Mouse (Mus musculus) cerebellum, adult 18-20 months (tissue): Measurements from ENCODE around the gene Lifr.
A peak's percentile ranks its signal among the peaks of the same experiment; 100 is the strongest.

Source experiments
- DNase-seq, 2 experiments: peaks; one replicate each; pipeline ENCODE4 v3.0.0; 2021

Lifr gene

DNA sequence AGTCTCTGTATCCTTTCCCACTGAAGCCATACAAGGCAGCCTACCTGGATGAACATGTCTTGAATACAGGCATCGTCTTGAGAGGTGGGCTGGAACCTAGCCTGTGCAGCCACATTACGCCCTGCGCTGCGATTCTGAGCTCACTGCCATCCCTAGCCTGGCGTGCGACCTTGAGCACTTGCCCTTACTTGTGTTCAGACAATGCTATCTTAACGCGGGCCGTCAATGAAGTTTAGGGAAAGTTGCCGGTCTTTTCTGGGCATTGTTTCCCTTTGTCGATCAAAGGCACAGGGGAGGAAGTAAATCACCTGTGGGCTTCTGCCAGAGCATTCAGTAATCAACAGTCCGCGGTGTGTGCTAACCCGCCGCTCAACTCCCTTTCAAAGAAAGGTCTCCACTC, 8.6 kb upstream of the Lifr start:
- no peak for DNase-seq

DNA sequence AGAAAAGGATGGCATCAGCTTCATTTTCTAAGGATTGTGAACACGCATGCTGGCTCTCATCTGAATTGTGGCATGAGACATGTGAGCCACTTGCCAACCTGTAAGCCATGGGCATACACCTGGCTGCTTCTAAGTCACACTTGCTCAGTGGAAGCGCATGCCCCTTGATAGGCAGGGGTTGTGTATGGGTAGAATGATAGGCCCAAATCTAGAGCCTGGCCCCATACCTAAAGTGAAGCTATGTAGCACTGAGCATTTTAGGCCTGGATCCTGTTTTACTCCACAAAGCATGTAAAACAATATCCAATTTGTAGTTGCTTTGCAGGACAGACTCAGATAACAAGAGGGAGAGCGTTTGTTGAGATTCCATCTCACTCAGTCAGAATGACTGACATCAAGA, 7.5 kb upstream of the Lifr start:
- DNase-seq: no peak

DNA sequence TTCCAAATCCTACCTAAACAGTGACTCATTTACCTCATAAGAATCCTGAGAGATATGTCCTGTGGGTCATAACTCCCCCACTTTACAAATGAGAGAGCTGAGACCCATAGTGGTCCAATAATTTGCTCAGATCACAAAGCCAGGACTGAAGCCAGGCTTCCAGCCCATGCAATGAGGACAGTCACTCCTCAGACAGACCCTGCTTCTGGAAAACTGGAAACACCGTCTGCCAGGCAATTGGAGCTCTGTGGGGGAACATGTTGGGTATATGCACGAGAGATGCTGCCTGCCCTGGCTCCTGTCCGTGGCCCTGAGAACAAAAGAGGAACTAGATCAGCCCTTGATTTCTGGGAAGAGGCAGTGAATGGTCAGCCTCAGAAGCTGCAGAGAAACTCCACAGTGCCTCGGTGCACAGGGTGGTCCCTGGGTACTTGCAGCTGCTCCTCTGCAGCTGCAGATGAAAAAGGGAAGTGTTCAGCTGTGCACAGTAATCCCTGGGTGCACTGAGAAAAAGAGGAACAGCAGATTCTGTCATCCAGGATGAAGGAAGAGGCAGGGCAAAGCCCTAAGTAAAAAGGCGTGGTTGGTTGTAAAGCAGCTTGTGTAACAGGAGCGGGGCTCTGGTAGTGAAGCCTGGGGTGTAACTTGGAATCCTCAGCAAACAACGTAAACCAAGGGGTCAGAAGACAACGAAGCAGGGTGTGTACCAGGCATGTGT, 5.5 kb upstream of the Lifr start:
- DNase-seq: no peak

DNA sequence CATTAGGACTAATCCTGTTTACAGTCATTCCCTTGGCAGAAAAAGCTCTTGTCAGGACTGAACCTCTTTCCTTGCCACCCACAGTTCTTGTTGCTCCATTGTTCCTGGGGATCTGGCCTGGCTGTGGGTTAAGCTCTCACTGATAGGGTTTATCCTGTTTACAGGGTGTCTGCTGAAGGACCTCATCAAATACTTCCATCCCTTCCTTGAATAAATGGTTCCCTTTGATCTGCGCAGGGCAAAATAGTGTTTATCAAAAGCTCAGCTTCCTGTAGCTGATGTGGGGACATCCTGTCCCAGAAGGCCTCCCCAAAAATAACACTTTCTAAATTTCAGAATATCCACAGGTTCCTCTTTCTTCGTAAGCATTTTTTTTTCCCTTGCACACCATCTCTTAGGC, 1.7 kb upstream of the Lifr start:
- DNase-seq: no peak

DNA sequence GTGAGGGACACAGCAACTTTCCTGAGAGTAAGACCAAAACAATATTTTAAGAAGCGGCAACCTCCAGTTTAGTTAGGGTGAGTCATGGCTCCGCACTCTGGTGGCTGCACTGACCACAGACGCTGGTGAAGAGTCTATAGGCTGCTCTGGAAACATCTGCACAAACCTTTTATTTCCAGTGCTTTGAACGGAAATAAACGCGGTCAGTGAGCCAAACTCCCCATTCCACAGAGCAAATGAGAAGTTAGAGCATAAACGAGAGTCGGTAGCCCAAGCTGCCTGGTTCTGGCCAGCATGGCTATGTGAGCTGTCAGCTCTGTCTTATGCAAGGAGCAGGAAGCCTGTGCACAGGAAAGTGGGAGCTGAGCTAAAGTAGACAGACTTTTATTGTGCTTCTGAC, 1.9 kb downstream of the Lifr start:
- no peak for DNase-seq

DNA sequence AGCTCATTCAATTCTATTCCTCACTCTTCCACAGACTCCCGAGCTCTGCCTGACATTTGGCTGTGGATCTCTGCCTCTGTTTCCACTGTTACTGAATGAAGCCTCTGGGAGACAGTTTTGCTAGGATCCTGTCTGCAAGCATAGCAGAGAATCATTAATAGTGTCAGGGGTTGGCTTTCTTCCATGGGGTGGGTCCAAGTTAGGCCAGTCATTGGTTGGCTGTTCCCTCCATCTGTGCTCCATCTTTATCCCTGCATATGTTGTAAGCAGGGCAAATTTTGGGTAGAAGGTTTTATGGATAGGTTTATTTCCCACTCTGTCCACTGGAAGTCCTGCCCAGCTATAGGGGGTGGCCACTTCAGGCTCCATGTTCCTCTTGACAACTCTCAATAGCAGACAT, 9.0 kb downstream of the Lifr start:
- DNase-seq: no peak

DNA sequence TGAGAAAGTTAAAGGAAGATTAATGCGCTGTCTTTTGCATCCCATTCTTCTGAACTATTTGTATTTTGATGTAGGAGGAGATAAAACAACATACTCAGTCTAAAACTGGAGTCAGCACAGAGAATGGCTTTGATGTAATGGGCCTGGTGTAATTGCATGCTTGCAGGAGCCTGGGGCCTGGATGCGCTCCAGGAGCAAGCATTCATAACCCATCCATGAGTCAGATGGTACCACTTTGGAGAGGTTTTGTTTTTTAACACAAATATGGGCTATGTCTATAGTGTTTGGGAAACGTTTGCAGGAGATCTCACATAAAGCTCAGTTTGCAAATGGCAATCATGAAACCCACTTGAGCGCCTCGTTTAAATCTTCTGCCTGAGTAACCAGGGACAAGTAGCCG, 9.8 kb downstream of the Lifr start:
- DNase-seq: no peak

DNA sequence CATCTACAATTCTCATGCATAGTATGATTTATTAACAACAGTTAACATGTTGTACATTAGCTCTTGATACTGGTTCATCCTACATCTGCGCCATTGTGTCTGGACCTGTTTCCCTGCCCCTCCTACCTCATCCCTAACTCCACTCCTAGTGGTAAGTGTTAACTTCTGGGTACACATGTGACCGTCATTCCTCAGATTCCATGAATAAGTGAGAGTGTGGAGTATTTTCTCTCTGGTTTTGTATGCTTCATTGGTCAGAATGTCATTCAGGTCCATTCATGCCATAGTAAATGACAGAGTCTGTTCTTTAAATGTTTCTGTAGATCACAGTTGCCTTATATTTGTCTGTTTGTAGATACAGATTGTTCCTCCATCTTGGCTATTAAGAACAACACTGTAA, 12.6 kb downstream of the Lifr start:
- no peak for DNase-seq

DNA sequence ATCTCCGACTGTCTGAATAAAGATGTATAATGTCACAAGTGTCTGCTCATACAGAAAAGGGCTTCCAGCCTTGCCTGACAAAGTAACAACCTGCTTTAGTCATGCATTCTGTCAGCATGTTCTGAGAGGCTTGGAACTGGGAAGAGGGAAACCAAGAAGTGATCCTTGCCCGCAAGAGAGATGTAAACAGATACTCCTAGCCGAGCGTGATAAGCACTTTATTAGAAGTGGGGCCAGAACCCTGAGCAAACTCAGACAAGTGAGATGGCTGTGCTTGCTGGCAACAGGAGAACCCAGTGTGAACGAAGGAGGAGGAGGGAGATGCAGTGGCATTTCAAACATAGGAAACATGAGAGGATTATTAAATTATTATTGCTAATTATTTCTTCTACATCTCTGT, 14.8 kb downstream of the Lifr start:
- no peak for DNase-seq

DNA sequence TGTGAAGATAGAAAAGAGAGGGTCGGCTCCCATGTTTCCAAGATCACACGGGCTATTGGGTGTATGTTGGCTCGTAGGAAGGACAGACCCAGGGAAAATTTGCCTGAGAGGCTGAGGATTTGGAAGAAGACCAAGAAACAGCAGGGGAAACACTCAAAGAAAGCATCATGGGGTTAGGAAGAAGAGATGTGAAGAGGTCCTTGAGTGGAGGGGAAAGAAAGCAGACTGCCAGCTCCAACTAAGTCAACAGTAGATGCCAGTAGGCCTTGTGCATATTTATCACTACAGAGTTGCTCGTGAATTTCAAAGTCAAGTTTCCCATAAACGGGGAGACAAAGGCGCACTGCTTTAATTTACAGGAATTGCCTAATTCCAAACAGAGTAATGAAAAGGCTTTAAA, 17.7 kb downstream of the Lifr start:
- DNase-seq: no peak

DNA sequence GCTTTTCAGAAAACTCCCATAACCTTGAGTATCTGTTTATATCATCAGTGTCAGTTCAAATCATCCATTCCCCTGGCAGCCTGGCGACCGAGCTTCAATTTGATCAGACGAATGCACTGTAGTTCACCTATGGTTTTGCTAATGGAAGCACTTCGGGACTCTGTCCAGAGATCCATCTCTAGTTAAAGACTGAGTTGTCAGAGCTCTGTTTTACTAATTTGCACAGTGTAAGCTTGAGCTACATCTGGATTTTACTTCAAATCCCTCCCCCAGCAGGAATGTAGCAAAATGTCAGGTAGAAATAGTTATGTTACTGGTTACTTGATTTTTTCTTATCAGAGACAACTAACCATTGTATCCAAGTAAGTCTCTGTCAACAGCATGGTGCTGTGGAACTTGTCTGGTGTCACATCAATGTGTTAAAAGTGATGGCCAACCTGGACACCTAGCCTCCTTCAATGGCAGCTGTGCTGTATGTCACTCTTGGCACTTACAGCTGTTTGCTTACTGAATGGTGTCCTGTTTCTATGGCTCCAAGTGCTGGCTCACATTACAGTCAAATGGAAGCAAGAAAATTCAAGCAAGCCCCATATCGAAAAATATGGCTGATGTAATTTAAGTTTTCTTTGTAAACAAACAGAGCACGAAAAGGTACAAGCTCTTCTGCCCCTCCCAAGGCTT, 22.0 kb downstream of the Lifr start:
- no peak for DNase-seq

DNA sequence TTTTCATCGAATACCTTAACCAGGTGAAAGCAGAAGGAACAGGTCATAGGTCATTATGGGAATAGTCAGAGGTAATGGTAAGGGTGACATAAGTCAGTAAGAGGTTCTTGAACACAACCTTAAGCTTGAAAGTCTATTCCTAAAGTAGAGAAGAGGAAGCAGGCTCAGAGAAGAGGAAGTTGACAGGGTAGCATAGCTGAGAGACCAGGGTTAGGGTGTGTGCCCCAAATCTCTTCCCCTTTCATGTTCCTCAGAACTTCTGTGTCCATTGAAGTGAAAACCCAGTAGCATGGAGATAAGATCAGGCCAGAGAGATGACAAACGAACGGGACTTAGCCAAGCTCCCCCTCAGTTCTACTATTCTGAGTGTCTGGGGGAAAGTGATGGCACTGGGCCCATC, 23.5 kb downstream of the Lifr start:
- no peak for DNase-seq

DNA sequence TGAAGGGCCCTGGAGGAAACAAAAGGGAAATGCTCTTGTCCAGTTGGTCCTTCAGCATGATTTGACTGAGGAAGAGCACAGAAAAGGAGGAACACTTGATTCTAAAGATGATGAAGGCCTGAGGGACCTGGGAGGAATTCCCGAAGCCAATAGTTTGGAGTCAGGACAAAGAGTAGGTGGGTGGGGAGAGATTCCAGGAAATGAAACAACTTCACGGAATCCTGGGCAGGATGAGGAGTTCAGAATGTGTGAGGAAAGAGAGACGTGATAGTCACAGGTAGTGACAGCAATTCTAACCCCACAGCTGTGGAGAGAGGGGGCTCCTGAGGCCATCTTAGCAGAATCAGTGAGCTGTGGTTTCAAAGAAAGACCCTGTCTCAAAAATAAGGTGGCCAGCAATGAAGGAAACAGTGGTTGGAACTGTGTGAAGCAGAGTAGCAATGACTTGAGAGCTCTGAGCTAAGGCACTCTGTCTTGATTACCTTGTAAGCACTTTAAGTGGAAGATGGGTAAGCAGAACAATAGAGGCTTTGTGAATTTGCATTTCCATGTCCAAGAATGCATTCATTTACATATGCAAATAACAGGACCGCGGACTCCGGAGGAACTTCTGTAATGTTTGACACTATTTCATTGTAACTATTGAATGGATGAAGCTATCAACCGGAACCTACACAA, 25.1 kb downstream of the Lifr start:
- no peak for DNase-seq

DNA sequence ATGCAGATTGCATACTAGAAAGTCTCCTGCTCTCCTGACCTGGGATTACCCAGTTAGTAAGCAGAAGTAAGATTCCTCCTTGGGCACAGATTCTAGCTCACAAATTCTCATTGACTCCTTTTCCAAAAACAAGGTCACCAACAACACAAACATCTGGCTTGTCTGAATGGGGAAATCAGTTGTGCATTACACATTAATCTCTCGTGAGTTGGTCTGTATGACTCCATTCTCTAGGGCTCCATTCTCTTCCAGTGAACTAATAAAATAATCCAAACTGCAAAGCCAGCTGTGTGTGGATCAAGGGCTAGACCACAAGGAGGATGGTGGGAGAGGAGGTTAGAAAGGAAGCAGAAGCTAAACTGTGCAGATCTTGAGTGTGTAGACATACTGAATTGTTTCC, 25.8 kb downstream of the Lifr start:
- no peak for DNase-seq

DNA sequence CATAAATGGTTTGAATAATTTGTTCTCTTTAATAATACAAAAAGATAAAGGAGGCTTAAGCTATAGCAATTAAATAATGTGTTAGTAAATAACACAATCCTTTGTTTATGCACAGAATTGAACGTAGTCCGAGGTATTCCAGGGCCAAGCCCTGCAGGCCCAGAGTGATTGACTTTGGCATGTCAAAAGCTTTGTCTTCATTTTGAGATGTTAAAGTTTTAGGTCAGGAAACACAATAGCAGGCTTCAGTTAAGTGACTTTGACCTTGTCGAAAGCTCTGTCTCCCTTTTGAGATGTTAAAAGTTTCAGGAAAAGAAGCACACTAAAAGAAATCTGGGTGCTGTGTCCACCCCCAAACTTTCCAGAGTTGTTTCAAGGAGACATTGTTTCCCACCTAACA, 26.3 kb downstream of the Lifr start:
- DNase-seq: no peak

DNA sequence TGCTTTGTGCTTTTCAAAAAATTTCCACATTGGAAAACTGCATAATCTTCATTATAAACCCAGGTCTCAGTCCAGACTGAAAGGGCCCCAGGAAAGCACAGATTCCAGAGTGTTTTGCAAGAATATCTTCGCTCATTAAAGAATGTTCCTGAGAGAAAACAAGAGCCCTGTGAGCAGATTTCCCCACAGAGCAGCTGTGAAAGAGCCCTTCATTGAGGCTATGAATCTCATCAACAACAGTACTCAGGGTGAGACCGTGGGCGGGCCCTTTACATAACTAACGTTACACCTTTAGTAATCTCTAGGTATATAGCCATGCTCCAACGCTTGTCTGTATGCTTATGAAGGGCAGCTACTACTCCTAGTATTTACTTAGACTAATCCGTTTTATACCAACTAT, 27.5 kb downstream of the Lifr start:
- no peak for DNase-seq

DNA sequence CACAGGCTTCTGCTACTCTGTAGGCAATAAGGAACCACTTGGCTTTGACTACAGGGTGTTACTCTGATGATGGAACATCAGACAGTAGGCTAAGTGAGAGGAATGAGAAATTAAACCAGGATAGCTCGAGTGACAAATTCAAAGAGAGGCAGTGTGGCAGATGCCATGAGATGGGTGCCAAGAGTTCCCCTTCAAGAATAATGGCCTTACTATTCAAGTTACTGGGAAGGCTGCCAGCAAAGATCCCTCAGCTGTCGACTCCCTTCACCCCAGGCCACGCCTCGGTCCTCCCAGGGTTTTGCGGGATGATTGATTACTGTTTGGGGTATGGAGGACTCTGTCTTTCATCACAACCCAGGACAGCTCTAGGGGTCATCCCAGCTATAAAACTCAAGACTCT, 28.4 kb downstream of the Lifr start:
- peak; percentile 19 to 23 for DNase-seq

DNA sequence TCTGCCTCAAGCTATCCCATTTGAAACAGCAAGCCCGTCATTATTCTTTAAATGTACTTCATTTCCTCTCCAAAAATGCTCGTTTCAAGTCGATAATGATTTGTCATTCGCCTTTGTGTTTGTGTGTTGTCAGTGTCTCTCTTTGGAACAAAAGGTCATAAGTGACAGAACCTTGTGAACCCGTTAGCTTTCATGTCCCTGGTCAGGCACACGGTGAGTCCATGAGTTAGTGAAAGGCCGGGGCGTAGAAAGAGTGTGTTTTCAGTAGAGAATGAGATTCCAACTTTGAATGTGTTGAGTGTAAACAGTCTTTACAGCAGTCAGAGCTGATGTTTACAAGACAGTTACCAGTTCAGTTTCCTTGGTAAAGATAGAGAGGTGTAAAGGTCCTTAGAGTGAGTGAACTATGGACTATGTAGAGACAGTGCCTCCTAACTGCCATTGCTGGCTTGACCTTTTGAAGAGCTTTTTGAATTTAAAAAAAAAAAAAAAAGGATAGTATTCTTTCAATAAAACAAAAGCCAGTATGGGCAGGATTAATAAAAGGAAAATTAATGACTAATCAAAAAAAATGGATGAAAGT, 29.6 kb downstream of the Lifr start:
- DNase-seq: no peak

DNA sequence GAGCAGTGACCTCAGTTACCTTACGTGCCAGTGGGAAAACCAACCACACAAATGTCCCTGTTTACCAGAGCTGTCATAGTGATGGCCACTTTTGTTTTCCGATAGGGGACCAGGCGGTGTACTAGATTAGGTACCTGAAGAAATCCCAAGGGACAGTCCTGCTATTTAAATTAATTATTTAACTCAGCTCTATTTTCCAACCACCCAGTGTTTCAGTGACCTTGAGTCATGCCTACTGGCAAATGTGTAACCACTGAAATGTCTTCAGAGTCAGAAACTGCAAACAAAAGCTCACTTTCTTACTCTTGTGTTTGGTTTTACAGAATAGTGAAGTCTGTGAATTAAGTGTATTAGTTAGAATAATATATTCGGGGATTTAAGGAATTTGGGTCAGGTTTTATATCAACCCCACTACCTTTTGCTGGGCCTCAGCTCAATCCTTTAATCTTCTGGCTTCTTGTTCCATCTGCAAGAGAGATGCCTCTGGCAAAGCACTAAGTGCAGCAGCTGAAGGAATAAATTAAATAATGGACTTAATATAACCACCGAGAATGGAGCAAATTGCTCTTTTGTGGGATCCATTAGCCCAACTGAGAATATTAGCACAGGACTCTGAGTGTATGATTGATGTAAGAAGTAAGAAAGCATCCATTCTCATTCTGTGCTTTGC, 33.5 kb downstream of the Lifr start:
- DNase-seq: no peak

DNA sequence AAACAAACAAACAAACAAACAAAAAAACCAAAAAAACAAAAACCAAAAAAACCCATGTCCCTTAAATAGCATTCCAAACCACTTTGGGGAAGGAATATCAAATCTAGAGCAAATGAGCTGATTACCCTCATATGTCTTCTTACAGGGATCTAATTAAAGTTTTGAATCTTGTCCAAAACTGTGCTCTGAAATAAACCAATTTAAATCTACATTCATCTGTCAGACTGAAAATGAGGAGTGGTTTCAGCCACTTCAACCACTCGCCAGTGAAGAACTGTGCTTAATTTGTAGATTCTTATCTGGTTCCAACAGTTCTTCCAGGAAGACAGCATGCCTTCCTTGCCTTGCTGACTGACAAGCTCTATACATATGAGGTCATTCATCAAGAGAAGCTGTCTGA, 35.8 kb downstream of the Lifr start:
- DNase-seq: no peak

DNA sequence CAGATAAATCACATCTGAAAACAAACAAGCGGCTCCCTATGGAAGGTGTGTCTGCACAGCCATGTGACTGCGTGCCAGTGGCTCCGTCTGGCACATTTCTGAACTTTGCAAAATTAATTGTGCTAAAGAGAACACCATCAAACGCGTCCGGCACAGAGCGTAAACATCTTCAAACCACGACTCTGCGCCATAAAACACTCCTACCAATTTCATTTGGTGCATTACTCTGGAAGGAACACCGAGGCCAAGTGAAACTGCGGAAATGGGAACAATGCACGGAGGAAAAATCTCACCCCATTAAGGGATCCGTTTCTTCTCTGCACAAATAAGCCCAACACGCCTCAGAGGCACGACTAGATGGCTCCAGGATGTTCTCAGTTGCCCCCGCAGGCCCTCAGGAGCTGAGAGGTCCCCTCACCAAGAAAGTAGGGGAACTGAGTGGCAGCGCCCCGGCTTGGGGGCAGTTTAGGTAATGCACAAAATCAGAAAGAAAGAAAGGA, 38.3 kb downstream of the Lifr start:
- DNase-seq: peak in 1 of 2 experiments; percentile 30

DNA sequence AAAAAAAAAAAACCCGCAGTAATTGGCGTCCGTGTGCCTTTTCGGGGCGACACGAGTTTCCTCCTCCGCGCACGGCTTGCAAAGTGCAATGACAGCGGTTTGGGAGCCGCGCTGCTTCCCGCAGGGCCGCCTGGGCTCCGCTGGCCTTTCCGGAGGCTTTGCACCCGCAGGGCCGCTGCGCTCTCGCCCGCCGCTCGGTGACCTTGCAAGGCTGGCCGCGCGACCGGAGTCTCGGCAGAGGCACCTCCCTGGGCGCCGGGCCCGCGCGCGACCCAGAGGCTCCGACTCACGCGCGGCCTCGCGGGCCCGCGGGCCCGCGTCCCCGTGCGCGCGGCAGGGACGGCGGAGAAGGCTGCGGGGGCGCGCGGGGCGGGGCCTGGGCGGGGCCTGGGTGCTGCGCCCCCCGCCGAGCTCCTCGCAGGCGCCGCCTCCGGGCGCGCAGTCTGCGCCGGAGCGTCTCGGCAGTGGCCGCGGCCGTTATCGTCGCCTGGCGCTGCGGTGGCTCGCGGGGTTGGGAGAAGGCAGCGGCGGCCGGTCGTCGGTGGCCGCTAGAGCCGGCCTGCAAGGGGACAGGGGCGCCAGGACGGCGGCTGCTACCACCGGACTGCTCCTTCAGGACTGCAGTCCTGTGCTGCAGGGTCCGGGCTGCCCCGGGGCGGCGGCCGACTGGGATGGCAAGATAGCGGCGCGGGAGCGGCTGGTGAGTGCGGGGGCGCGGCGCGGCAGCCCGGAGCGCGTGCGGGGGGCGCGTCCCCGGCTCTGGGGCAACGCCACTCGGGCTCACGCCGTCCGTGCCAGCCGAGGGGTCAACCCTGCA, 38.9 kb downstream of the Lifr start:
- peak; percentile 86 to 93 for DNase-seq

DNA sequence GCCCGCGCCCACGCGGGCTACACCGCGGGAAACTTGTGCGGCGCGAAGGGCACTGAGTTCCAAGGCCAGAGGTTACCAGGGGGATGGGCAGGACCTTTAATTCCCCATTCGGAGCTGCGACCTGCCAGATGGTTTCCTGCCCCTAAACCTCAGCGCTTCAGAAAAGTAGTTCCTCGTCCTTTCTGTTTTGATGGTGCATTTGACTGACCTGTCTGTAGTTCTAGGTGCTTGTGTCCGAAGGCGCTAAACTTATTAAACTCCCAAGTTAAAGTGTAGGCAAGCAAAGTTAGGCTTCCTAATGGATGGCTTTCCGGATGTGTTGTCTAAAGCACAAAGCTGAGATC, 39.5 kb downstream of the Lifr start:
- DNase-seq: no peak
